Mouse (Mus musculus) frontal cortex, postnatal 14 days (tissue): ENCODE results near the gene Tagln2.

Source experiments
- DNase-seq, 2 experiments: peaks; one replicate each; pipeline ENCODE4 v3.0.0; 2022; ENCODE audit warnings: low spot score in 2 of 2

Tagln2 gene

DNA sequence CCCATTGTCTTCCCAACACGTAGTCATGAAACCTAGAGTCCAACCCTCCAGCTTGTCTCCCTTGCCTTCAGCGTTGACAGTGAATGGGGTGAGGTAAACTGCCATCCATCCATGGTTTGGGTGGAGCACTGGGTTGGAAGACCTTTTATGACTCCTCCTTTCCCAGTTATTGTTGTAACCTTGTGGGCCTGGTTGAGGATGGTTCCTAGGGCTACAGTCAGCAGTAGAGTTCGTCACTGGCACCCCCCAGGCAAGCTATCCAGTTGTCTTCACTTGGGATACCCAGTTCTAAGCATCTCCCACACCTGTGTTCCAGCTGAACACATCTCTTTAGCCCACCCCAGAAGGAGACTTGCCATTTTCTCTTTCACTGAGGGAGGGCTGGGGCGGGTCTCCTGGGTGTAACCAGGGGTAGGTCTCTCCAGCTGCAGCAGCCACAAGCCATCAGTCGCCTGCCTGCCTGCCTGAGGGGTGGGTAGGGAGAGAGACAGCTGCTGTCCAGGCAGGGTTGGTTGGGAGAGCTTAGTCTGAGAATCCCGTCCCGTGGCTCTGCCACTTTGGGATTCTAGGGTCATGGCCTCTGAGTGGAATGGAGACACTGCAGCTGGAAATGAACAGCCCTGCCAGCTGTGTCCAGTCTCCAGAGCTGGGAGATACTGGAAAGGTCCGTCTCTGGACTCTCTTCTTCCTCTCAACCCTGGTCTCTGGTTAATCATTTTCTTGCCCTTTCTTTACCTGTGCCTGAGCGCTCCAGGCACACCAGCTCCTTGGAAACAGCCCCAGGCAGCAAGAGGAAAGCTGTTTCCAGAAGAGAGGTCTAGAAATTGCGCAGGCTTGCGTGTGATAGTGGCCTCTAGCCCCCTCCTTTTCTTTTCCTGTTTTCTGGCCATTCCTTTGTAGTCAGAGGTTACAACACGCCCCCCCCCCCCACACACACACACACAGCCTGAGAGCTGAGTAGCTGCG is 2.6 kb downstream of the Tagln2 start:
- DNase-seq: no peak

DNA sequence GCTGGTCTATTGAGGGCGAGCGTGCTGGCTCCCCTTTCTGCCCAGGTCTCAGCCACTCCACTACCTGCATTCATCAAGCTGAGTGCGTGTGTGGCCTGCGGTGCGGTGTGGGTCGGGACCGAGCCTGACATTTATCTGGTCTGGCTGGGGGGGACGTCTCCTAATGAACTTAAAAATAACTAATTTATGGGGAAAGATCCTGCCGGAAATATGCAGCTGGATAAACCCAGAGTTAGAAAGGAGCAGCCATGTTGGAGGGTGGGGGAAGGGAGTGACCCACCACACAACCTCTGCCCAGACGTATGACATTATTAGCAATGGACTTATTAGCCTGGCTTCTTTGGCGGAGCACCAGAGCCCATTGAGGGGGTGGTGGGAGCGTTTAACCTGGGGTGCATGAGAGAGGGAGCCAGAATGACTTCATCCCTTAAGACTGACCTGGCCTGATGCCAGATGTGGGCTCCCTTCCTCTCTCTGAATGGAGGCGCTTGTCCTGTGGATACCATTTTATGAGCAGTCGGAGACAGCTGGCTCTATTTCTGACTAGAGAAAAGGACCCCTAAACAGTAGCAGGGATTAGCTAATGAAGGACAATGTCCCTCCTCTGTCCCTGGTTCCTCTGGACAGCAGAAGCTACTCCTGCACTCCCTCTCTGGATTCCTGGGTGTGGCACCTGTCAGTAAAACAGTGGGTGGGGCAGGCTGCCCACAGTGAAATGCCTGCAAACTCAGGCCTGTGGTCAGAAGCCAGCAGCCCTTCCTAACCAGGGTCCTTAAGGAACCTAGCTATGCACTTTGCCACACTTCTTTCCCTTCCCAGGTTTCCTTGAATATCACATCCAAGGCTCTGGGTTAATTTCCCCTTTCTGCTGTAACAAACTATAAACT is 3.5 kb downstream of the Tagln2 start:
- DNase-seq: no peak

DNA sequence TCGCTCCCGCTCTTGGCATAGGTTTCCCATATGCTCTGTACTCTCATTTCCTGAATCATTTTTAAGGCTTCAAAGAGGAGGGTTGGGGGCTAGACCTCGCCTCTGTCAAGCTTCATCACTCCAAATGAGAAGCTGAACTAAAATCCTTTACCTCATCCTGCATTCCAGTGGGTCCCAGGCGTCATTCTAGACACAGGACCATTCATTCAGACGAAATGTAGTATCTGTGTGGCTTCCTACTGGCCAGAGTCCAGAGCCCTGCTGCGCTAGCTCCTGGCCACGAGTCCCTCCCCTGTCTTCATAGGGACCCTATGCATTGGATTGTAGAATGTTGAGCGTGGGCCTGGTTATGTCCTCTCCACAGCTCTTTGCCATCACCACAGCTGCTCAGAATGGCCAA is 4.9 kb downstream of the Tagln2 start:
- no peak for DNase-seq

DNA sequence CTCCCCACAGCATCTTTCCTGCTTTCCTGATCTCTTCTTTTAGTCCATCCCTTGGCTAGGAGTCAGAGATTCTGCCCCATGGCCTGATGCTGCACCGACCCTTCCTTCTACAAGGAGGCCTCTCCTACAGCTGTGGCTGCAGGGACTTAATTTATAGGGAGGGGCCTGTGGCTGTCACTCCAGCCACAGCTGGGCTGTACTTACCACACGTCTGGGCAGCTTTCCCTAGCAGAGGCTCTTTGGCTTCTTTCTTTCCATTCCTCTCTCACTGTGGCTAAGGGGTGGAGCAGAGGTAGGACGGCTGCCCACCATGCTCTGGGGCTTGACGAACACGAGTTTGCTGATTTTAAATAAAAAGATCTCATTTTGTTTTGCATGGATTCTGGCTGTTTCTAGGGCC is 7.2 kb downstream of the Tagln2 start:
- DNase-seq: no peak

DNA sequence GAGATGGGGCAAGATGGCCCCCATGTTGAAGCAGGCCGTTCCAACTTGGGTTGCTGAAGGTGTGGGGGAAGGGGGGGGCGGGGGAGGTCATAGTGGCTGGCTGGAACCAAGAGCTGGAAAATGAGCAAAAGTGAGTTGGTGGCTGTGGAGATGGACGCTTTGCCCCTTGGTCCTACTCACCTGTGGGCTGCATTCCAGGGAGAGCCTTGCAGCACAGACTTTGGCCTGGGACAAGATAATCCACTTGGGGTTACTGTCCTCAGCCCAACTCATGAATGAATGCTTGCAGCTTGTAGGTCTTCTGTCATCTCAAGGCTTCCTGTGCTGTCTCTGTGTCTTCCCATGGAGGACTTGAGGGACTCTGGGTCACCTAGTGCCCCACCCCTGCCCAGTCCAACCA is 7.9 kb downstream of the Tagln2 start:
- DNase-seq: no peak

DNA sequence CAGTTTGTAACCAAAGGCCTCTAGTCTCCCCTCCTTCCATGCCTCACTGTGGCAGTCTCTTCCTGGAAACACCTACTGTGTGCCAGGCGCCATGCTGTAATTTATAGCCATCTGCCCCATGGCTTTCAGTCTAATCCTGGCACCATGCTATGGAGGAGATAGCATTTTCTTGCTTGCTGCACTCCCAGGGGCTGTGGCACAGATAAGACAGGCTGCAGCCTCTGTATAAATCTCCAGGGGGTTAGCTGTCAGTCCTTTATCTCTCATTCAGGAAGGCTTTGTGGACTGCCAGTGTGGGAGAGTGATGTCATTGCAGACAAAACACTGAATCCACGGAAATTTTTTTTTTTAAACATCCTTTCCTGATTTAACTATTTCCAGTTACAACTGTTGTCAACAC is 8.3 kb downstream of the Tagln2 start:
- DNase-seq: no peak

DNA sequence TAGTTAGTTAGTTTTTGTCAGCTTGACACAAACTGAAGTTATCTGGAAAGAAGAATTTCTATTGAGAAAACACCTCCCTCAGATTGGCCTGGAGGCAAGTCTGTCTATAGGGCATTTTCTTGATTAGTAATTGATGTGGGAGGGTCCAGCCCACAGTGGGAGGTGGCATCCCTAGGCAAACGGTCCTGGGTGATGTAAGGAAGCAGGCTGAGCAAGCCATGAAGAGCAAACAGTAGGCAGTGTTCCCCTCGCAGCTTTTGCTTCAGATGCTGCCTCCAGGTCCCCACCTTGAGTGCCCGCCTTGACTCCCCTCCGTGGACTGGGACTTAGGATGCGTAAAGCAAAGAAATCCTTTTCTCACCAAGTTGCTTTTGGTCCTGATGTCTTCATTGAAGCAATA is 9.4 kb downstream of the Tagln2 start:
- DNase-seq: no peak

DNA sequence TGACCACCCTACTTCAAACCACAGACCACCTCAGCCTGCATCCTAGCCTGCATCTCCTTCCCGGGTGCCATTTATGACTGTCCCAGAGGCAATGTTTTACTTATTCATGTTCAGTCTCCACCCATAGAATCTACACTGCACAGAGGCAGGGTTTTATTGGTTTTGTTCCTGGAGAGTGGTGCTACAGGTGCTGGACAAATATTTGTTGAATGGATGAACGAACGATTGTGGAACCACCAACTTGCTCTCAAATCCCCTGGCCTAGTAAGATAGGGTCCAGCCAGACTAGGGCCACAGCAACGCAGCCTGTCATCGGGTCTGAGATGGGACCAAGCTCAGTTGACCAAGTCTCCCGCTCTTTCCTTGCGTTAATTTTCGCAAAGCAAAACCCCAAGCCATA is 10.1 kb downstream of the Tagln2 start:
- no peak for DNase-seq

DNA sequence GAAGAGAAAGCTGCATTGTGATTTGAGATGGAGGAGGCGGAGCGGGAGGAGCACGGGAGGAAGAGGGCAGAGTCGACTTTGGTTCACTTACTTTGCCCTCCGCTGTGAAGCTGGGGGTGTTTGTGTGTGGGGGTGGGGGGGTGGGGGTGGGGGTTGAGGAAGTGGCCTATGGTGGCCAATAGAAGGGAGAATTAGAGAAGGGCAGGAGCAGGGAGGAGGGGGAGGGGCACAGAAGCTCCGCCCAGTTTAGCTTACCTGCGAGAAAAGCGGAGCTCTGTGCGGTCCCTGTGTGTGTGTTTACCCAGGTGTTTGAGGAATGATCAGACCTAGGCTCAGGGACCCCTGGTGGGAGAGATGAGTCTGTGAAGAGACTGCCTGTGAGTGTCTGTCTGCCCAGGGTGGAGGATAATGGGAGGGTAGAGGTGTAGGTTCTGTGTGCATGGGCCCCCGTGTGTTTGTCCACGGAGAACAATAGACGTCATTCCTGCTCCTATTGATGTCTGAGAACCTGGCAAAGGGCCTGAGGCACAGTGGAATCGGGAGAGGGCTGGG is 10.7 kb downstream of the Tagln2 start:
- no peak for DNase-seq

DNA sequence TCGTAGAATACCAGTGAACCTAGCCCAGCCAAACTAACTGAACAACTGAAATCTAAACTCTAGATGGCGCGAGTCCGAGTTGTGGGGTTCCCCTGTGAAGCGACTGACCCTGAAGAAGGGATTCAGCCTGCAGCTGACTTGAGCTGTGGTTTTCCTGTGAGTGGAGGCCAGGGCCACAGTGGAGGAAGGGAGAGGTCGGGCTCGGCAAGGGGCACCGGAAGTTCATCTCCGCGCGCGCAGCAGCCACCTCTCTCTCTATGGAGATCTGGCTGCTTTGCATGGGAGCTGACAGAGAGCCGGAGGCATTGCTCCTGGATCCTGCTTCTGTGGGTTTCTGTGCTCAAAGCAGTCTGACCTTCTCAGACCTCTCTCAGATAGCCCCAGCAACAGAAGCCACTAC is 13.1 kb downstream of the Tagln2 start:
- no peak for DNase-seq

DNA sequence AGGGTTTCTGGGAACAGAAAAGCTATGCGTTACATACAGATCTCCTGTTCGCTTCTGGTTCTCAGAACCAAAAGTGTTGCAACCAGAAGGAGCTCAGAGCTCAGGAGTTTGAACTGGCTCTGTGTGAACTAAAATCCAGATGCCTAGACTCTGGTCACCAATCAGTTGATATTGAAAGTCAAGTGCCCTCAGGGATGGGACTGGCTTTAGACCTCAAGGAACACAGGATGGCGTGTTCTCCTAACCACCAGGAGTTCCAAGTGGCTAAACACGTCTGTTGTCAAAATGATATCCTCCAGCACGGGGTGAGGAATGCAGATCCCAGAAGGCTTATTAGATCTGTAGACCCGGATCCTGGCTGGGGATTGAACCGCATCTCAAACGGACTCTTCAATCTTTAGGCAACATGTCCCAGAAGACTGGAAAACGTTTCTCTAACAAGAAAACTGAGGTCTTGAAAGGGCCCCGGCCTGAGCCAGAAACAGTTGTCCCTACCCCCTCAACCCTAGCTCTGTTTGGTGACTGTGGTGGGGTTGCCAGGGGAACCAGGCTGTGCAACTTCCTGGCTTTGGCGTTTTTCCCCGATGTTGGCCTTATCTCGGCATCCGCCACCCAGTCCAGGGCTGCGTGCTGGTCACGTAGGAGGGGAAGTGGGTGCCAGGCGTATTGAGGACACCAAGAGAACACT is 13.8 kb downstream of the Tagln2 start:
- no peak for DNase-seq

DNA sequence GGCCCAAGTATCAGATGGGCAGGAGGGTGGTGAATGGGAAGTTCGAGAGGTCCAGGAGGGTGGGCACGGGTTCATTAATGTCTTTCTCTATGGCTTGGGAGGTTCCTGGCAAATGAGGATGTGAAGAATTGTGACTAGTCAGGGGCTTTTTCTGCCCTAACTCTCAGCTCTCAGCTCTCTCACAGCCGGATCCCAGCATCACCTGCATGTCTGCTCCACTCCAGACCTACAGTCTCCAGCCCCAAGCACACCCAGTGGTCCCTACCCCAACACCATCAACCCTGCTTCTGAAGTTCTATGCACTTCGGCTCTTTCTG is 14.3 kb downstream of the Tagln2 start:
- DNase-seq: no peak

DNA sequence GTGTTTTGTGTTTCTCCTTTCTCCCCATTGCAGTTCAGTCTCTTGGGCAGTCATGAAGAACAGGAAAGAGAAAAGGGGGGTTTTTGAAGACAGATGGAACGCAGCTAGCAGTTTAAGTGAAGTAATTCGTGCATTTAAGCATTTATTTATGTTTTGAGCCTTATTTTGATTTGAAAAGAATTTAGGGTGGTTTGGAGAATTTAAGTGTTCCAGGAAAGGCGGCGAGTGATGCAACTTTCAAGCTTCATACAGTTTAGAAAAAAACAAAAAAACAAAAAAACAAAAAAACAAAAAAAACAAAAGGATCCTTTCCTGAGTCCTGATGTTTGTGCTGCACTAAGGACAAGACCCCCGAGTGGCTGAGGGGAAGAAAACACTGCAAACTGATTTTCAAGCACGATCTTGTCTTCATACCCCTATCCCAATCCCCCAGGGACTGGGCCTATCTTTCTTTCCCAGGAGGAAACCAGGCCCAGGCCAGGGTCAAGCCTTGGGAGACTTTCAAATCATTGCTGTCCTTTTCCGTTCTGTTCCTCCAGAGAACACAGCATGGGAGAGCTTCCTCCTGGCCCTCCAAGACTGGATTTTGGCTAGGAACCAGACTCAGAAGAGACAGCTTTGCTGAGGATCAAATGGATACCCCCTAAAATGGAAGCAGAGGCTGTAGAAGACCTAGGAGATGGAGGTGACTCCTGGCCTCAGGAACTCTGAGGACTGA is 14.9 kb downstream of the Tagln2 start:
- no peak for DNase-seq

DNA sequence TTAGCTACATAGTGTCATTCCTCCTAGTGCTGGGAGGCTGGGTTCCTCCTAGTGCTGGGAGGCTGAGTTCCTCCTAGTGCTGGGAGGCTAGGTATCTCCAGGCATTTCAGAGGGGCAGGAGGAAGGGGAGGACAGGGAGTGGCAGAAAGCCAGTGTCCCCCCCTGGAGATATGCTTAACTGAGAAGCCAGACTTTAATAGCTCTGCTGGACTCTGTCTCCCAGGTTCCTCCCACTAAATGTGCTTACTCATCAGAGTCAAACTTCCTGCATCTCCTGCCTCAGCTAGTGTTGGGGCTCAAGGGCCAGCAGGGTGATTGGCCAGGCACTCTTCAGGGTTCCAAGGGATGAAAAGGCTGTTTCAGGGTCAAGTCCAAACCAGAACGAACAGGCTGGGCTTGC is 15.5 kb downstream of the Tagln2 start:
- no peak for DNase-seq

DNA sequence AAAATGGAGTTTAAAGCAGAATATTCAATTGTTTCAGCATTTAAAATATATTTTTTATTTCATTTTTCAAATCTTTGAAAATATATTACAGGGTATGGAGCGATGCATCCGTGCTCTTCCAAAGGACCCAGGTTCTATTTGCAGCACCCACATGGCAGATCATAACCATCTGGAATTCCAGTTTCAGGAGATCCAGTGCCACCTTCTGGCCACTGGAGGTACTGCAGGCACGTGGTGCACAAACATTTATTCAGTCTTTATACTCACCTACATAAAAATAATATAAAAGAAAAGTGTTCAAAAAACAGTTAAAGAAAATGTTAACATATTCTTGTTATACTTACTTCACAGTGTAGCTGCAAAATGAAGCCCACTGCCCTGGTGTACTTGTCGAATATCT is 18.2 kb downstream of the Tagln2 start:
- DNase-seq: no peak

DNA sequence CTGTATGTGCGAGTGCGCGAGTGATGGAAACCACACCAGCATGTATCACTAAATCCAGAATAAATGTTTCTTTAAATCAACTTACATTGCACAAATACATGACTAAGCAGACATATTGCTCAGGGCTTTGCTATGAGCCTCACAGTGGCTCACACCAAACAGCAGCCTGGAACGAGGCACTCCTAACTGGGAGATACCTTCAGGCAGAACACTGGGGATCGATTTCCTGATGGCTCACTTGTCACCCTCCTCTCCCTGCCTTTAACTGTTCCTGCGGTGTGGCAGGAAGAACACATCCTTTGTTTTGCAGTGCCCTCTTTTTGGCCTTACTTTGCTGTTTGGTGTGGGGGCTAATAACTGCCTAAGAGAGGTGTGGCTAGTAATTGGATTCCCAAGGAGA is 19.8 kb downstream of the Tagln2 start:
- no peak for DNase-seq

DNA sequence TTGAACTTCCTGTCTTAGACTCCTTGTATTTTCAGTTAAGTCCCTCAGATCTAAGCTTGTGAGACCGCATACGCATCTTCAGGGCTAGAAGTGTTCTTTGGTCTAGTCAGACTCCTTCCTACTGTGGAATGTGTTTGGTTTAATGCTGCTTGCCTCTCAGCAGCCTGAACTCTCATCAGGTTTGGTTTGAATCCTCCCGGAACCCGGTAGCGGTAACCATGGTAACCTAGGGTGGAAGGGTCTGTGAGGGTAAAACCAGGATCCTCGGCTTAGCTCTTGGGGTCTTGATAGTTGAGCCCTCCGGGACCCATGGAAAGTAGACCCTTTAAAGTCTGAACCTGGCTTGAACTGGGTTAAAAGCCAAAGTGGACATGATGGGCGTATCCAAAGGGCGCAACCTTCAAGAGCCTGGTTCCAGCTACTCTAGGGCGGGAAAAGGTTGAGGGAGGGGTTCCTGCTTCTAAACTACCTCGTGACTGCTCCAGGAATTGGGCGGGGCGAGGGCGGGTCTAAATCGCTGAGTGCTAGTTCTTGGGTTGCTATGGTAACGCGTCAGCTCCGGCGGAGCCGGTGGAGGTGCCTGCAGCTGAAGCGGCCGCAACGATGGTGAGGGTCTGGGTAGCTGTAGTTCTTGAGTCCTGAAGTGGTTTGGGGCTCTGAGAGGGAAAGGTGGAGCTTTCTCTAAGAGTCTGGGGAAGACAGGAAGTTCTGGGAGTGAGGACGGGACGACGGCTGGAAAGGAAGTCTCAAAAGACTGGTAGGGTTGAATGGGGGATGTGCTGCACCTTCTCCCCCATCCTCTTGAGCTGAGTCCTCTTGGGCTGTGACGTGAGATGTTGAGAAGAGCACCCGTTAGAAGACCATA is 21.0 kb downstream of the Tagln2 start, which contains the start of gene Cfap45:
Gene Cfap45 (plus strand): TSS at position 226 of the 865 bp plus-strand sequence.
- DNase-seq: peak; percentile 74 to 76

DNA sequence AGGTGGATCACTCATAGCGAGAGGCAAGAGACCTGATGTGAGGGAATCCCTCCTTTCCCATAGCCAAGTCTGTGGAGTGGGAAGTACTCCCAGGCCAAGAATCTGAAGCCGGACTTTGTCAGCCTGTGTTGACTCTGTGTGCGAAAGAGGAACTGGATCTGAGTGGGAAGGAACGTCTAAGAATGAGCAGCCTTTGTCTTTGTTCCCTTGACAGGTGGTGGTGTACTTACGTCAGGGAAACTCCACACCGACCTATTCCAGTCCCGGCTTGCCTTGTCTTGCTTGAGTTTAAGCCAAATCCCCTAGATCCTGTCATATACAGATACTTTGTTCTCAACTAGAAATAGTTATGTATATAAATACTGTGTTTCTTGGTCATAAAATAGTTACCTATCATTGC is 22.7 kb downstream of the Tagln2 start:
- no peak for DNase-seq

DNA sequence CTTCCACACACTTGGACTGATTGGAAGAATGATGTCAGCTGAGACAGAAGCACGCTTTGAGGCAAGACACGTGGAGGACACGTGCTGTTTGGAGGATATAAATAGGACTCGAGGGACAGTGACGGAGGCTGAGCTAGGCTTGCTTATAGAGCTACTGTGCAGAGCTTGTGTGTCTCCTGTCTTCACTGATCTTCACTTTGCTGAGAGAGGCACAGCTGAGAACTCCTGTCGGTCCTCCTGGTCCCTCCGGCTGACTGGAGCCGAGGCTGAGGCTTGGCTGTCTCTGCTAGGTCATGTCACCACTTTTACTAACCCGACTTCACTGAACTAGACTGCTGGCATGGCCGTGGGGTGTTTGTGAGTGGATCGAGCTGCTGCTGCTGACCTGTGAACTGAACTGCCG is 23.9 kb downstream of the Tagln2 start:
- no peak for DNase-seq

DNA sequence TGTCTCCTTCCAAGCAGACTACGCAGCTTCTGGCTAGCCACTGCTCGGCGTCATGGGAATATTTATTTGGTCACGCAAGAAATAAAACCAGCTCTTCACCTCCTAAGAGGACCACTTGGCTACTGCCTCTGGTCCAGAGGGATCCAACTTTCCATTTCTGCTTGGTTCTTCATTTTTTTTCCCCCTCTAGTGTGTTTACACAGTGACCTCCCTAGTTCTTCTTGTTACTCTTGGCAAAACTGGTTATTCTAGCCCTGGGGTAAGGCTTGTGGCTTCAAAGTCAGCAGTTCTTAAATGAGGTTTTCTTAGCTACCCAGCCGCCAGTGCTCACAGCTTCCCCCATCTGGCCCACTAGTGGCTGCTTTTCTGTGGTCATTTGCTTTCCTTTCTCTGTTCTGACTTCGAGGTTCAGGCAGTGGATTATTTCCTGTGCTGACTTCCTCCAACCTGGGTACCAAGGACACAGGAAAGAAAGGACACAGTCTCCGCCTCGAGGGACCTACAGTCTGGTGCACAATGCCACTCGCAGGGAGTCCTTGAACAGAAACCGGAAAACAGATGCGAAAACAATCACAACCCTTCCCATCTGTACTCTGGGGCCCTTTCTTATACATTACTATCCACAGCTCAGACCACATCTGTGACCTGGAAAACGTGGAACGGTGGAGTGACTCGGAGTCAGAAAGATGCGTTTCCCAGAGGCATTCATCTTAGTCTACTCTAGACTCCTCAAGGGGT is 25.3 kb downstream of the Tagln2 start:
- no peak for DNase-seq
